Mouse (Mus musculus) brain, embryonic 14.5 days (tissue): ENCODE results near the gene Pde8a.

Source experiments
- CTCF ChIP-seq: fragments of 200-500 bp; IDR thresholded peaks from 2 replicates; pipeline ENCODE4 v1.5.1; 2012; ENCODE audit warnings: inconsistent platforms, mild to moderate bottlenecking, moderate library complexity, borderline replicate concordance; ENCODE audit not compliant: insufficient read depth, insufficient read length; ENCODE audit errors: extremely low read depth
- POLR2A ChIP-seq: fragments of 200-500 bp; IDR thresholded peaks from 2 replicates; pipeline ENCODE4 v1.6.1; 2012; ENCODE audit warnings: mild to moderate bottlenecking, inconsistent platforms, borderline replicate concordance; ENCODE audit not compliant: poor library complexity, insufficient read depth, insufficient read length, severe bottlenecking; ENCODE audit errors: extremely low read depth

DNA sequence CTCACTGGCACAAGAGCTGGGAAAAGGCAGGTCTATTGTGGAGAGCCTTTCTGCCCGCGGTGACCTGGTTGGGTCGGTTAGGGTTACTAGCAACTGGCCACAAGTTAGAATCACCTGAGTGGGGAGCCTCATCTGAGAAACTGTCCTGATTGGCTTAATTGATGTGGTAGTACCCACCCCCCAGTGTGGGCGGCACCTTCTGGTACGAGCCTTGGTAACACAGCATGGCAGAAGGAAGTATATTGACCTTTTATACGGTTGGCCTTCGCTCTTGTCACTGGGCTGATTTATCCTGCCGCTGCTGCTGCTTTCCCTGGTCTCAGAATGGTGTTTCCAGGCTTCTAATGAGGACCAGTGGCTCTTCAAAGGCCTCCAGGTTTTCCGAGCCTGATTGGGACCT, 24.2 kb upstream of the Pde8a start:
- TF ChIP-seq POLR2A, result no peak
- no peak for TF ChIP-seq CTCF
